Mouse (Mus musculus) forebrain, postnatal 0 days (tissue): ENCODE results near the gene Ipo11. TPM values are rescaled to one million over a fixed set of nuclear protein-coding genes. Genes with fewer than 3 reads are reported as not detected.
A peak's percentile ranks its signal among the peaks of the same experiment; 100 is the strongest.
"Not testable (repeated sequence)": the region's sequence is repeated elsewhere in the genome, so short reads cannot be mapped to it uniquely, and the experiment has no call there.

Experiments used
- ATAC-seq: fragments of 200-750 bp; cut with Nextera tagmentation; 2 replicates; pipeline ENCODE4 v1.8.0; 2017; ENCODE audit warnings: mild to moderate bottlenecking, moderate library complexity
- DNase-seq: peaks from one replicate; pipeline ENCODE4 v3.0.0-alpha.2; 2015
- H3K27ac ChIP-seq: fragments of 300-500 bp; sonication (generic); 2 replicates; pipeline ENCODE4 v1.5.1; 2014; ENCODE audit warnings: low read depth, mild to moderate bottlenecking, antibody characterized with exemption, low read length, moderate library complexity, mixed read lengths
- H3K27me3 ChIP-seq: fragments of 300-500 bp; sonication (generic); 2 replicates; pipeline ENCODE4 v1.6.1; 2014; ENCODE audit warnings: mild to moderate bottlenecking, low read length, mixed read lengths; ENCODE audit not compliant: insufficient read depth
- H3K36me3 ChIP-seq: fragments of 300-500 bp; sonication (generic); 2 replicates; pipeline ENCODE4 v1.6.1; 2014; ENCODE audit warnings: mild to moderate bottlenecking, moderate library complexity; ENCODE audit not compliant: insufficient read depth
- H3K4me1 ChIP-seq: fragments of 300-500 bp; sonication (generic); 2 replicates; pipeline ENCODE4 v1.6.1; 2014; ENCODE audit warnings: antibody characterized with exemption; ENCODE audit not compliant: insufficient read depth
- H3K4me2 ChIP-seq: fragments of 300-500 bp; sonication (generic); 2 replicates; pipeline ENCODE4 v1.6.1; 2014; ENCODE audit warnings: low read depth, mild to moderate bottlenecking, moderate library complexity
- H3K4me3 ChIP-seq: fragments of 300-500 bp; sonication (generic); 2 replicates; pipeline ENCODE4 v1.5.1; 2014; ENCODE audit warnings: low read depth, low read length, mixed read lengths
- H3K9ac ChIP-seq: fragments of 300-500 bp; sonication (generic); 2 replicates; pipeline ENCODE4 v1.6.1; 2014; ENCODE audit warnings: mild to moderate bottlenecking
- H3K9me3 ChIP-seq: fragments of 300-500 bp; sonication (generic); 2 replicates; pipeline ENCODE4 v1.6.1; 2016; ENCODE audit warnings: low read length
- CTCF ChIP-seq: sonication (generic); IDR thresholded peaks from 2 replicates; pipeline ENCODE4 v1.5.1; 2016; ENCODE audit warnings: antibody characterized with exemption, control low read depth, low read depth
- whole genome bisulfite sequencing: fragments of 180-500 bp; shearing (Covaris S2); extraction: QIAGEN DNeasy Blood & Tissue Kit; methylation state at CpG from one replicate; pipeline ENCODE4 v1.1.7; 2014; 5-methylcytosine and 5-hydroxymethylcytosine counted together
- polyA plus RNA-seq: library from polyadenylated mRNA; unstranded; fragments of >200 nt; fragmentation: Nextera tagmentation; extraction: Ambion mirVana; gene quantifications from 2 replicates; pipeline ENCODE4 v1.2.1, GENCODE M21; 2015
- total RNA-seq: library from RNA; depleted of rRNA; stranded (reverse); fragments of >200 nt; gene quantifications from 2 replicates; pipeline ENCODE4 v1.2.3, GENCODE M21; 2014

The Ipo11 gene
- total and polyA plus RNA-seq, 2 experiments from 2014 or later = 27.5 to 55.5 TPM

DNA sequence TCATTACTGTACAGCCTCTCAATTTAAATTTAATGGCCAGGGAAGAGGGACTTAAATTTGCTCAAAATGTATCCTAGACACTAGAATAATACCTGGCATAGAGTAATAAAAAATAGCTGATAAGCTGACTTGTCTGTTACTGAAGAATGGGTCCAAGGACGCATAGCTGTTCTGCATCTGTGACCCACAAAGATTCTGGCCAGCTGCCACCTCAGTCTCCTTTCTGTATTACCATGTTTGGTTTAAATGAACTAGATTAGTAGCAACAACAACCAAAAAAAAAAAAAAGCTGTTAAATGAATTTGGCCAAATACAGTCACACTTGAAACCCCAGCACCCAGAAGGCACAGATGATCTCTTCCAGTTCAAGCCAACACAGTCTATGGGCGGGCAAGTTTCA lies 7.6 kb downstream of the Ipo11 start:
- DNase-seq (no peak), ATAC-seq (no peak)
- Histone ChIP-seq H3K4me2 (no peak overlapping the region), H3K27me3 (no peaks in the 10 kb centered on the region), H3K27ac (no peak overlapping the region), H3K4me3 (no peak overlapping the region), H3K9me3 (no peaks in the 10 kb centered on the region), H3K36me3 (no peaks in the 10 kb centered on the region; the same call in 1 of the 2 replicates), H3K9ac (no peak overlapping the region), H3K4me1 (no peaks in the 10 kb centered on the region)
- TF ChIP-seq CTCF = no peak
- 73% methylated on average over 2 of the region's 2 CpGs for WGBS

DNA sequence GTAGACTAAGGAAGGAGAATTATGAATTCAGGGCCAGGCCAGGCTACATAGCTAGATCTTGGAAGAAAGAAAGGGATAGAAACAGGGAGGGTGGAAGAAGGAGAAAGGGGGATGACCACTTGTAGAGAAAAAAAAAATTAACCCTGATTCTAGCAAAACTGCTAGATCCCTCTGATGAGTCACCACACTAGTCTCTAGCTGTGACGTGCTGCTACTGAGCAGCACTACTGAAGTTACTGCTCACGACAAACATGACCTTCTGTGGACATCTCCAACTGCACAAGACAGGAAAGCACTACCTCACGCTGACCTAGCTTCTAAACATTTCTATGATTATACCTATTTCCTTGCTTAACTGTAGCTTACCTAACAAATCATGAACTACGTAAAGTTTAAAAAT lies 8.5 kb downstream of the Ipo11 start:
- WGBS = 98% methylated on average over 4 of the region's 4 CpGs
- H3K4me1 ChIP-seq = no peaks in the 10 kb centered on the region
- no peak overlapping the region for H3K4me3 ChIP-seq
- ATAC-seq = no peak
- no peak overlapping the region for H3K9ac ChIP-seq
- no peak for DNase-seq
- TF ChIP-seq CTCF = no peak
- H3K36me3 ChIP-seq = peaks cover 2% of the 10 kb centered on the region; the same call in 1 of the 2 replicates
- H3K27me3 ChIP-seq = no peaks in the 10 kb centered on the region
- H3K4me2 ChIP-seq = no peak overlapping the region
- no peaks in the 10 kb centered on the region for H3K9me3 ChIP-seq
- no peak overlapping the region for H3K27ac ChIP-seq

DNA sequence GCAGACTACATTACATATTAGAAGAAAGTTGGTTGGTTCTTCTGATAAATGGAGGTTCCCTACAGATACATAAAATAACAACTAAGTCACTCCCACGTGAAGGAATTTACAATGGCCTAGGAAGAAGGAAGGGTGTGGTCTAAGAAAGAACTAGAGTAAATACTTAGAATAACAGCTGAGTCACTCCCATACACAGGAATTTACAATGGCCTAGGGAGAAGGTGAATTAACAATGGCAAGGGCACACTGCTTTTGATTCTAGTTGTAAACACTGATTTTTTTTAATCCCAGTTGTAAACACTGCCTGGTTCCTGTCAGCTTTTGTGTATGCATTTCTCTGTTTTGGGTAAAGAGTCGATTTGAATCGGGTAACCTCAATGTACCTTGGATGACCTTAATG lies 10.8 kb downstream of the Ipo11 start:
- 98% methylated on average over 3 of the region's 3 CpGs for WGBS
- not testable (repeated sequence) for H3K27me3 ChIP-seq, H3K4me2 ChIP-seq, H3K4me1 ChIP-seq, H3K9me3 ChIP-seq, H3K4me3 ChIP-seq, ATAC-seq, H3K27ac ChIP-seq, DNase-seq, H3K9ac ChIP-seq
- H3K36me3 ChIP-seq = peaks cover 19% of the 10 kb centered on the region

DNA sequence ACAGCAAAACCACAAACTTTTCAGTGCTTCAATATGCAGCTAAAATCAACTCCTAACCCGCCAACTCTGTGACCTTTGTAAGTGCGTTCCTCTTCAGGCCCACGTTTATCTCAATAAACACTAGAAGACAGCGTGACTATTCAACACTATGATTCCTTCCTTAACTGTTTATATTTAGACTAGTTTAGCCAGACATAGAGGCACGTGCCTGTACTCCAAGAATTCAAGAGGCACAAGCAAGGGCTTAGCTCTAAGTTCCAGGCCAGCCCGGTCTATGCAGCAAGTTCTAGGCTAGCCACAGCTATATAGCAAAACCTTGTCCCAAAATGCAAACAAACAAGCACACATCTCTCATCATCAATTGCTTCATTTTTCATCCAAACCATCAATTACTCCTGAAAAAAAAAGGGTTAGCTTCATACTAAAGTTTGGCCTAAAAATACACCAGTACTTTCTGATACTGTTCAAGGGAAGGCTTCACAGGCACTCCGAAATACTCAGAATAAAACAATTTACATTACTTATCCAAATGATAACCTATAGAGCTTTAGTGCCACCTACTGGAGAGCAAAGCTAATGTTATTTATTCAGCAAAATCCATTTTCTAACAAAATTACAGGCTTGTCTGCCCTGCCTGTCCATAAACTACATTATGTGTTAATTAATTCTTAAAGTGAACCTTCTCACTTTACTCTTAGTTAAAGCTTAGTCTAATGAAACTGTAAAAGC lies 18.3 kb downstream of the Ipo11 start:
- Histone ChIP-seq H3K9me3 (no peaks in the 10 kb centered on the region), H3K27me3 (no peaks in the 10 kb centered on the region), H3K4me3 (no peak overlapping the region), H3K4me1 (no peaks in the 10 kb centered on the region), H3K27ac (no peak overlapping the region), H3K9ac (no peak overlapping the region), H3K36me3 (peaks cover 24% of the 10 kb centered on the region), H3K4me2 (no peak overlapping the region)
- peak; percentile 70; the same call in 1 of the 2 replicates for ATAC-seq
- WGBS = 77% methylated on average over 7 of the region's 7 CpGs
- peak; percentile 75 for TF ChIP-seq CTCF
- peak; percentile 84 for DNase-seq

DNA sequence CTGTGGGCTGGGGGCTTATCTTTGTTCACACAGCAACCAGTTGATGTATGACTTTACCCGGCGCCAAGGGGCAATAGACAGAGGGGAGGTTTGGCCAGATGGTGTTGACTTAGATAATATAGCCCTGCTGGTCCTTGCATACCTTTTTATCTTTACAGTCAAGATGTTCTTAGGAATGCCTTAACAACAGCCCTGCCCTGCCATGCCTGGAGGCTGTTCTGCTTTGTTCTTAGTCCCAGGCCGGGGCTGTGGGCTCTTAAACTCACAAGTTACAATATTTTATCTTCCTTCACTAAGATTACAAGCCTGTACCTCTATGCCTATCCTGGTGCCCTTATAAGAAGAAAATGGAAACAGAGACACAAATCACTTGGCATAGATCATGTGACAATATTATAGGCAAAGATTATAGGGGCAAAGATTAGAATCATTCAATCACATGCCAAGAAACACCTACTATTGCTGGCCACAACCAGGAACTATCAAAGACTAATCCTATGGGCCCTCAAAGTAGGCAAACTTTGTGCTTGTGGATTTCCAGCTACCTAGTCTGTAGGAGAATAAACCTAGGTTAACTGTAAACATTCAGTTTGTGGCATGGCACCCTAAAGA lies 23.5 kb downstream of the Ipo11 start:
- no peaks in the 10 kb centered on the region for H3K4me1 ChIP-seq
- 83% methylated on average over 3 of the region's 3 CpGs for WGBS
- no peak for TF ChIP-seq CTCF
- H3K27me3 ChIP-seq = no peaks in the 10 kb centered on the region
- no peak overlapping the region for H3K9ac ChIP-seq
- DNase-seq (no peak), ATAC-seq (no peak)
- H3K36me3 ChIP-seq = peaks cover 4% of the 10 kb centered on the region; the same call in 1 of the 2 replicates
- H3K27ac ChIP-seq = no peak overlapping the region
- no peak overlapping the region for H3K4me2 ChIP-seq
- H3K9me3 ChIP-seq = no peaks in the 10 kb centered on the region
- H3K4me3 ChIP-seq = no peak overlapping the region

DNA sequence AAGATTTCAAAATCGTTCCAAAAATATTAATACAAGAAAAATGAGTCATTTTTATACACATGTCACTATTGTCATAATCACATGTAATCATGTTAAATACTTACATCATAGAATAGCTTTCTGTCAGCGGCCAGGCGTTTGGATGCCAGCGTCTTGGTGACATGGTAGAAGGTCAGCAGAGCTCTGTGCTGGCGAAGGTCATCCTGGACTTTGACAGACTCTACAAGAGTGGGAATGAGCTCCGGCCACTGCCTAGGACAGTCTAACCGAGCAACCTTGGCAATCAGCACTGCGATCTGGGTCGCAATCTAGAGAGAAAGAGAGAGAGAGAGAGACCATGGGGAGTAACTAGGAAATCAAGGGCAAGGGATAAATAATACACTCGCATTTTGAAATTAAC lies 26.7 kb downstream of the Ipo11 start:
- Histone ChIP-seq H3K9ac (no peak overlapping the region), H3K4me2 (no peak overlapping the region), H3K4me3 (no peak overlapping the region), H3K4me1 (no peaks in the 10 kb centered on the region), H3K27me3 (no peaks in the 10 kb centered on the region), H3K27ac (no peak overlapping the region), H3K9me3 (no peaks in the 10 kb centered on the region), H3K36me3 (peaks cover 23% of the 10 kb centered on the region)
- DNase-seq (no peak), ATAC-seq (no peak)
- WGBS = 97% methylated on average over 10 of the region's 10 CpGs
- no peak for TF ChIP-seq CTCF

DNA sequence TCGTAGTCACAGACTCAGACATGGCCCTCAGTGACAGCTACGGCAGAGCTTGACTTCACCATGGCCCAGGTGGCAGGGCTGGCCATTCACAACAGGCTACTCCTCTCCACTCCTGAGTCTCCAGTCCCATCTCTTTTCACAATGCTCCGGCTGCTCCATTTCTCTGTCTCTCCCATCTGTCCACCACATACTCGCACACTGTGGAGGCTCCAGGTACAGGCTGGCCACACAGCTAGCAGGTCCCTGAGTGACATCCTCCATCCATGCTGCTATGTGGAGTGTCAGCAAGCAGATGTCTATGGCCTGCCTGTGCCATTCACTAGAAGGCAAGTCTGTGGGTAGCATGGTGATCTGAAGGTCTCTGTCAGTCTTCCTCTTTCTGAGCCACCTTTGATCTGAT lies 29.5 kb downstream of the Ipo11 start:
- H3K36me3 ChIP-seq = peaks cover 23% of the 10 kb centered on the region
- no peak for DNase-seq
- ATAC-seq = no peak
- 97% methylated on average over 4 of the region's 4 CpGs for WGBS
- no peak overlapping the region for H3K27ac ChIP-seq
- no peaks in the 10 kb centered on the region for H3K9me3 ChIP-seq
- no peak overlapping the region for H3K4me2 ChIP-seq
- no peaks in the 10 kb centered on the region for H3K4me1 ChIP-seq
- no peak overlapping the region for H3K9ac ChIP-seq
- H3K27me3 ChIP-seq = no peaks in the 10 kb centered on the region
- H3K4me3 ChIP-seq = no peak overlapping the region
- no peak for TF ChIP-seq CTCF

DNA sequence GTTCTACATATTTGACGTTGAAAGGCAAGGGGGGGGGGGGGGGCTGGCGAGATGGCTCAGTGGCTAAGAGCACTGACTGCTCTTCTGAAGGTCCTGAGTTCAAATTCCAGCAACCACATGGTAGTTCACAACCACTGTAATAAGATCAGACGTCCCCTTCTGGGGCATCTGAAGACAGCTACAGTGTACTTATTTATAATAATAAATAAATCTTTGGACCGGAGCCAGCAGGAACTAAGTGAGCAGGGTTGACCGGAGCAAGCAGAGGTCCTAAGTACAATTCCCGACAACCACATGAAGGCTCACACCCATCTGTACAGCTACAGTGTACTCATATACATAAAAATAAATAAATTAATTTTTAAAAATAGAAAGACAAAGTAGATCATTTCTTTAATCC lies 31.6 kb downstream of the Ipo11 start:
- H3K27me3 ChIP-seq, DNase-seq, H3K4me3 ChIP-seq, H3K4me1 ChIP-seq, H3K4me2 ChIP-seq, H3K27ac ChIP-seq, H3K9me3 ChIP-seq, ATAC-seq, H3K9ac ChIP-seq: not testable (repeated sequence)
- peaks cover 28% of the 10 kb centered on the region for H3K36me3 ChIP-seq
- WGBS = 80% methylated on average over 6 of the region's 6 CpGs
